Mouse (Mus musculus) CH12.LX (cell line): ENCODE results near the gene Coq8a. TPM values are rescaled to one million over a fixed set of nuclear protein-coding genes. Genes with fewer than 3 reads are reported as not detected.

Source experiments
- DNase-seq: peaks from one replicate; pipeline ENCODE4 v3.0.0-alpha.2; 2013; ENCODE audit errors: extremely low read depth
- H3K27ac ChIP-seq: 2 replicates; pipeline ENCODE4 v1.5.1; 2012; ENCODE audit warnings: low read depth, mild to moderate bottlenecking, control low read depth, moderate library complexity; ENCODE audit not compliant: insufficient read depth
- H3K27me3 ChIP-seq: replicated peaks from 2 replicates; pipeline ENCODE3; 2012; ENCODE audit warnings: inconsistent platforms
- H3K36me3 ChIP-seq, 2 experiments: replicated peaks in 1 of 2; 2 replicates each; pipeline versions ENCODE3 to v1.6.1; 2012; ENCODE audit warnings: inconsistent platforms in 1 of 2, low read length in 1 of 2, mild to moderate bottlenecking in 1 of 2, mixed read lengths in 1 of 2, moderate library complexity in 1 of 2; ENCODE audit not compliant: control insufficient read depth in 1 of 2, insufficient read depth in 1 of 2
- H3K4me1 ChIP-seq, 2 experiments: 2 replicates each; pipeline ENCODE4 v1.6.1; 2012; ENCODE audit warnings: inconsistent platforms in 1 of 2, moderate library complexity in 1 of 2; ENCODE audit not compliant: insufficient read depth in 2 of 2, control insufficient read depth in 1 of 2
- H3K4me2 ChIP-seq: 2 replicates; pipeline ENCODE4 v1.6.1; 2012; ENCODE audit warnings: low read depth, mild to moderate bottlenecking, control low read depth; ENCODE audit not compliant: poor library complexity, insufficient read depth, severe bottlenecking
- H3K4me3 ChIP-seq, 3 experiments: fragments of 150-350 bp in 1 of 3; sonication (generic) in 1 of 3; replicated peaks in 1 of 3; 2 replicates each; pipeline versions ENCODE3 to v1.5.1; 2011 to 2012; ENCODE audit warnings: low read depth in 2 of 3, low read length in 2 of 3, mild to moderate bottlenecking in 2 of 3, moderate library complexity in 2 of 3, control low read depth in 1 of 3, improper control_type of control experiment in 1 of 3, inconsistent platforms in 1 of 3, mixed read lengths in 1 of 3; ENCODE audit not compliant: poor library complexity in 1 of 3
- H3K79me2 ChIP-seq: replicated peaks from 2 replicates; pipeline ENCODE4 v1.6.1; 2012; ENCODE audit warnings: mild to moderate bottlenecking, moderate library complexity; ENCODE audit not compliant: control insufficient read depth, poor library complexity, insufficient read depth, severe bottlenecking; ENCODE audit errors: extremely low read depth
- H3K9ac ChIP-seq: 2 replicates; pipeline ENCODE4 v1.6.1; 2012; ENCODE audit warnings: low read depth, mild to moderate bottlenecking, control low read depth, moderate library complexity; ENCODE audit not compliant: insufficient read depth
- H3K9me3 ChIP-seq: replicated peaks from 2 replicates; pipeline ENCODE3; 2012; ENCODE audit warnings: low read length, inconsistent platforms, mixed read lengths
- BHLHE40 ChIP-seq: IDR thresholded peaks from 2 replicates; pipeline ENCODE4 v1.6.1; 2011; ENCODE audit warnings: mild to moderate bottlenecking, low read depth, low read length, improper control_type of control experiment
- CTCF ChIP-seq, 2 experiments: IDR thresholded peaks in 1 of 2; conservative IDR thresholded peaks in 1 of 2; 2 replicates each; pipeline ENCODE4 v1.5.1; 2011 to 2012; ENCODE audit warnings: low read depth in 2 of 2, low read length in 2 of 2, improper control_type of control experiment in 1 of 2, inconsistent platforms in 1 of 2, mild to moderate bottlenecking in 1 of 2, moderate library complexity in 1 of 2
- E2F4 ChIP-seq: IDR thresholded peaks from 2 replicates; pipeline ENCODE4 v1.6.1; 2011; ENCODE audit warnings: low read depth, low read length, improper control_type of control experiment; ENCODE audit not compliant: insufficient replicate concordance
- ELF1 ChIP-seq: IDR thresholded peaks from 2 replicates; pipeline ENCODE4 v1.6.1; 2014; ENCODE audit warnings: low read depth, mild to moderate bottlenecking, inconsistent platforms, low read length, improper control_type of control experiment
- ETS1 ChIP-seq: conservative IDR thresholded peaks from 2 replicates; pipeline ENCODE4 v1.6.1; 2012; ENCODE audit warnings: low read depth, mild to moderate bottlenecking, inconsistent platforms, low read length, improper control_type of control experiment, moderate library complexity
- HCFC1 ChIP-seq: IDR thresholded peaks from 2 replicates; pipeline ENCODE4 v1.6.1; 2012; ENCODE audit warnings: low read depth, mild to moderate bottlenecking, inconsistent platforms, low read length, improper control_type of control experiment
- IRF4 ChIP-seq: IDR thresholded peaks from 2 replicates; pipeline ENCODE4 v1.6.1; 2014; ENCODE audit warnings: low read depth, mild to moderate bottlenecking, inconsistent platforms, low read length, improper control_type of control experiment
- JUND ChIP-seq: conservative IDR thresholded peaks from 2 replicates; pipeline ENCODE4 v1.6.1; 2011; ENCODE audit warnings: low read depth, low read length, improper control_type of control experiment
- MEF2A ChIP-seq: IDR thresholded peaks from 2 replicates; pipeline ENCODE4 v1.6.1; 2014; ENCODE audit warnings: low read depth, mild to moderate bottlenecking, inconsistent platforms, low read length, improper control_type of control experiment, borderline replicate concordance
- PAX5 ChIP-seq: IDR thresholded peaks from 2 replicates; pipeline ENCODE4 v1.6.1; 2012; ENCODE audit warnings: low read length, inconsistent platforms, mixed read lengths
- POLR2A ChIP-seq: IDR thresholded peaks from 2 replicates; pipeline ENCODE4 v1.6.1; 2011; ENCODE audit warnings: low read depth, mild to moderate bottlenecking, improper control_type of control experiment, low read length
- RAD21 ChIP-seq: IDR thresholded peaks from 2 replicates; pipeline ENCODE4 v1.6.1; 2011; ENCODE audit warnings: low read depth, mild to moderate bottlenecking, low read length, improper control_type of control experiment, moderate library complexity
- RCOR1 ChIP-seq: conservative IDR thresholded peaks from 2 replicates; pipeline ENCODE4 v1.6.1; 2012; ENCODE audit warnings: low read depth, mild to moderate bottlenecking, inconsistent platforms, low read length, improper control_type of control experiment
- SMC3 ChIP-seq: IDR thresholded peaks from 2 replicates; pipeline ENCODE4 v1.6.1; 2011; ENCODE audit warnings: low read depth, low read length, improper control_type of control experiment
- TCF12 ChIP-seq: IDR thresholded peaks from 2 replicates; pipeline ENCODE4 v1.6.1; 2014; ENCODE audit warnings: low read depth, mild to moderate bottlenecking, inconsistent platforms, low read length, improper control_type of control experiment
- UBTF ChIP-seq: IDR thresholded peaks from 2 replicates; pipeline ENCODE4 v1.6.1; 2012; ENCODE audit warnings: low read depth, mild to moderate bottlenecking, inconsistent platforms, low read length, improper control_type of control experiment, moderate library complexity
- USF1 ChIP-seq: IDR thresholded peaks from 2 replicates; pipeline ENCODE4 v1.6.1; 2014; ENCODE audit warnings: low read depth, mild to moderate bottlenecking, inconsistent platforms, low read length, improper control_type of control experiment
- ZC3H11A ChIP-seq: IDR thresholded peaks from 2 replicates; pipeline ENCODE4 v1.6.1; 2012; ENCODE audit warnings: low read depth, mild to moderate bottlenecking, inconsistent platforms, low read length, improper control_type of control experiment
- ZMIZ1 ChIP-seq: IDR thresholded peaks from 2 replicates; pipeline ENCODE4 v1.6.1; 2012; ENCODE audit warnings: low read depth, mild to moderate bottlenecking, inconsistent platforms, low read length, improper control_type of control experiment
- dilution Hi-C: fragments of 300-500 bp; cut with MboI; formaldehyde crosslinking; loops from 2 replicates; pipeline ENCODE4 v1.14.3; 2020; ENCODE audit warnings: low sequenced_read_pairs; ENCODE audit not compliant: extremely low pct_unique_long_range_greater_than_20kb, extremely low pct_ligation_motif_present
- in situ Hi-C: fragments of 300-500 bp; cut with MboI; formaldehyde crosslinking; loops from 3 replicates; pipeline ENCODE4 v1.14.3; 2019; ENCODE audit warnings: low sequenced_read_pairs, low pct_ligation_motif_present, low pct_unique_long_range_greater_than_20kb, mixed read lengths
- polyA plus RNA-seq: library from polyadenylated mRNA; unstranded; fragments of >175 nt; gene quantifications from 2 replicates; pipeline ENCODE4 v1.2.1, GENCODE M21; 2012; ENCODE audit warnings: low read depth; ENCODE audit not compliant: insufficient read length
- total RNA-seq, 2 experiments: library from RNA; depleted of rRNA; stranded (reverse); fragments of 300-350 nt in 1 of 2; fragments of >200 nt in 1 of 2; gene quantifications; 2 replicates each; pipeline ENCODE4 v1.2.3; 2012 to 2014

Coq8a gene
- total and polyA plus RNA-seq, 3 experiments = 73.4 to 237 (median 88.1) TPM

DNA sequence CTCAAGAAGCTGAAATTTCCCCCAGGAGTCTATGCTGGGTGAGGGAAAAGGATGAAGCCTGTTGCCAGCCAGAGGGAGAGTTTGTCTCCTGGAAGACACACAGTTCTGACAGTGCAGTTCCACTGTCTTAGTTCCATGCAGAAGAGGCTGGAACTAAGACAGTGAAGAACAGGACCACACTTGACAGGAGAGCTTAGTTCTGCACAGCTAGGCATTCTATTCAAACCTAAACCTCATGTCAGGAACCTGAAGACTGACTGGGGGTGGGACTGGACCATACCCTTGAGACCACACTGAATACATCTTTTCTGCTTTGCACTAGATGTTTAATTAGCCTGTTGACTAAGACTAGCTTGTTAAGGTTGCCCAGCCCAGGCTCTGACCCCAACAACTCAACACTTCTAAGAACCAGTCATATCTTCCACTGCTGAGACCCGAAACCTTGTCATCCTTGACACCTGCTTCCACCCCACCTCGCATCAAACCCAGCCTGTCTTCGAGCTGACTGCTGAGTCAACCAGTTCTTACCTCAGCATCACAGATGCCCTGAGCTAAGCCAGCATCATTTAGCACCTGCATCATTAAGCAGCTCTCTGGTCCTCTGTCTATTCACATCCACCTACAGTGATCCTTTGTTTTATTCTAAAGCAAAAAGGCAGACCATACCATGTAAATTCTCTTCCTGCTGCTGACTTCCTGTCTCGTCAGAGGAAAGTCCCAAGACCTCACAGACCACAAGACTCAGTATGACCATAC is at the start of gene Coq8a (continued):
- TF ChIP-seq POLR2A = peak; percentile 53

DNA sequence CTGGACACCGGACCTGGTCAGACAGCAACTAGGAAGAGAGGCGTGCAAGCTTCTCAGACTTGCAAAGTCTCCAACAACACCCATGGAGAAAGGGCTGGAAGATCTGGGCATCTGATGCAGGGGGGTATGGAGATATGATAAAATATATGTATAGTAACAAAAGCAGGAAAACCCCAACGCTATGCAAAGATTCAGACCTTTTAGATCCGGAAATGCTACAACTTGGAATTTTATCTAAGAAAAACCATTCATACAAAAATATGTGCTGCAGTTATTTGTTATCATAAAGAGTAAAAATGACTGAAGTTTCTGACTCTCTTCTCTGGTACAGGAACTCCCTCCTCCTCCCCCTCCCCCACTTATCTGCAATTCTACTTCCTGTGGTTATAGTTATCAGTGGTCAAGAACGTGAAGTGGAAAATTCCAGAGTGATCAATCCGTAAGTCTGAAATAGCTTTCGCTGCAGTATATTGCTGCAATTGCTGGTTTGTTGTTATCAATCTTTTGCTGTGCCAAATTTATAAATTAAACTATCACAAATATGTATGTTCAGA is 49.3 kb upstream of the Coq8a start:
- H3K36me3 ChIP-seq = peaks cover 11 to 40% of the 10 kb centered on the region in 2 experiments
- H3K4me2 ChIP-seq = no peak overlapping the region
- TF ChIP-seq SMC3 (no peak), BHLHE40 (peak; percentile 61), ETS1 (peak; percentile 32; the same call in 1 of the 2 replicates)
- DNase-seq = no peak
- no peaks in the 10 kb centered on the region for H3K79me2 ChIP-seq
- dilution Hi-C loops = no loop called here
- no peak overlapping the region for H3K9ac ChIP-seq
- no peaks in the 10 kb centered on the region for H3K9me3 ChIP-seq
- H3K27ac ChIP-seq = no peak overlapping the region
- no peak overlapping the region for H3K4me3 ChIP-seq
- in situ Hi-C loops = no loop called here
- no peaks in the 10 kb centered on the region for H3K27me3 ChIP-seq
- peaks cover 8 to 64% of the 10 kb centered on the region in 2 experiments; a peak in 2 of 4 replicates for H3K4me1 ChIP-seq

DNA sequence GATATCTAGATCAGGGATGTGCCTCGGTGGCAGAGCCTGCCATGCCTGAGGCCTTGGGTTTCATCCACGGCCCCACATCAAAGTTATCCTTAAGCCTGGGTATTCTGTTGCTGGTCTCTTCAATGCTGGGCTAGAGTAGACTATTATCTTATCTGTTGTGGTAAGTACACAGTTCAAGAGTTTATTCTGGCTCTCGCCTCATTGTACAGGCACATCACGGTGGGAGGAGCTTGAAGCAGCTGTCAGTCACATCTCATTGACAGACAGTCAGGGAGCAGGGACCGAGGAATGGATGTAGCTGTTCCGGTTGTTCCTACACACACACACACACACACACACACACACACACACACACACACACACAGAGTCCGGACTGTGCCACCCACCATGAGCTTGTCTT is 48.5 kb upstream of the Coq8a start:
- no peak for DNase-seq
- Histone ChIP-seq H3K9me3 (no peaks in the 10 kb centered on the region), H3K36me3 (peaks cover 15 to 44% of the 10 kb centered on the region in 2 experiments), H3K27me3 (no peaks in the 10 kb centered on the region), H3K79me2 (no peaks in the 10 kb centered on the region), H3K4me3 (no peak overlapping the region), H3K27ac (no peak overlapping the region), H3K4me2 (no peak overlapping the region), H3K4me1 (peaks cover 8 to 58% of the 10 kb centered on the region in 2 experiments; a peak in 2 of 4 replicates), H3K9ac (no peak overlapping the region)
- TF ChIP-seq E2F4 (no peak), USF1 (no peak), ZMIZ1 (no peak), UBTF (no peak)
- in situ Hi-C loops = no loop called here
- dilution Hi-C loops = no loop called here

DNA sequence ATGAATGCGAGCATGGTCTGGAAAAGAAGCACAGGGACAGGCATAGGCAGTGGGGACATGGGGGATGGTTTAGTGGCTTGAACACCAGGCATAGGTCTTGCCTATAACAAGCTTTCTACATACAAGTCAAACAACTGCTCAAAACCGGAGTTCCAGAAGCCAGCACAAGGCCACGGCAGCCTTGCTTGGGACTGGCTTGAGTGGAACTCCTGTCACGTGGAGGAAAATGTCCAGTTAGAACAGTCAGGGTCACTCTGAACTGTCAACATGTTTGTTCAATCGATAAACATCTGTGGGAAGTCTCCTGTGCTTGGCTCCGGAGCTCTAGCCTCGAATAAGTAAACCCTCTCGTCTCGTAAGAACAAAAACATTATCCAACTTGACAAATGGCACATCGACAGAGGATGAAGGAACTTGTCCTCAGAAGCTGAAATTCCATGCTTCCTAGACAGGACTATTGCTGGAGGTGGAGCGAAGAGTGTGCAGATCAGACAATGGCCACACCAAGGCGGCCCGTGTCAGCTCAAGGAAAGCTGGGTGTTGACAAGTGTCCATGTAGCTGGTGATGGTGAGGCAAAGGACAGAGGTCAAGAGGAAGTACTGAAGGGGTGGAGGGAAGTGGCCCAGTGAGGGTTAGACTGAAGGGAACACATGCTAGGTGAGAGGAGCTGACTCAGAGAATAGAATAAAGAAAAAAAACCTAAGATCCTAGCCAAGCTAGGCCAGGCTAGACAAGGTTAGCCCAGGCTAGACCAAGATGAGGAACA is 46.5 kb upstream of the Coq8a start:
- H3K27ac ChIP-seq = no peak overlapping the region
- H3K36me3 ChIP-seq = peaks cover 19 to 51% of the 10 kb centered on the region in 2 experiments
- H3K4me3 ChIP-seq = no peak overlapping the region
- no peak for TF ChIP-seq MEF2A
- TF ChIP-seq IRF4 = no peak
- no peak for TF ChIP-seq PAX5
- TF ChIP-seq POLR2A = no peak
- no peak for TF ChIP-seq ZC3H11A
- no peak for TF ChIP-seq UBTF
- no peak for TF ChIP-seq TCF12
- TF ChIP-seq ELF1 = no peak
- no peak for TF ChIP-seq RCOR1
- TF ChIP-seq JUND = no peak
- TF ChIP-seq CTCF (conservative IDR thresholded peaks at IDR 0.05 in 1 of 2, IDR thresholded peaks at IDR 0.05 in 1 of 2; ENCODE audit: low read depth in 2 of 2, low read length in 2 of 2) = no peak
- no peak for TF ChIP-seq RAD21
- no peak for TF ChIP-seq SMC3
- no peak for TF ChIP-seq HCFC1
- no peaks in the 10 kb centered on the region for H3K79me2 ChIP-seq
- H3K9ac ChIP-seq = no peak overlapping the region
- peaks cover 5 to 38% of the 10 kb centered on the region in 2 experiments; a peak in 2 of 4 replicates for H3K4me1 ChIP-seq
- in situ Hi-C loops = no loop called here
- no peaks in the 10 kb centered on the region for H3K27me3 ChIP-seq
- dilution Hi-C loops = no loop called here
- H3K9me3 ChIP-seq = no peaks in the 10 kb centered on the region
- H3K4me2 ChIP-seq = no peak overlapping the region
- DNase-seq = no peak
